Mouse (Mus musculus): ENCODE results near the gene Dcps. TPM values are rescaled to one million over a fixed set of nuclear protein-coding genes. Genes with fewer than 3 reads are reported as not detected.

Gene Dcps
- polyA plus RNA-seq, 1 experiment from 2014 or later: 85.1 TPM

GRCm38 (mm10) chr9:35198945-35199771 lies 23.3 kb upstream of the Dcps start:
- no peaks in the 10 kb centered on the region for H3K9me3 ChIP-seq
- H3K4me3 ChIP-seq: peak overlapping the region; percentile 71
- H3K4me2 ChIP-seq (replicated peaks): peak overlapping the region; percentile 77
- whole genome bisulfite sequencing: 27% methylated on average over 18 of the region's 18 CpGs
- H3K9ac ChIP-seq (replicated peaks): peak overlapping the region; percentile 72
- ATAC-seq (ENCODE audit: low FRiP score, low read depth): peak; percentile 81
- no peaks in the 10 kb centered on the region for H3K27me3 ChIP-seq
- peaks cover 17% of the 10 kb centered on the region for H3K4me1 ChIP-seq
- 0 out of 2 replicates have a peak overlapping the region, but pooled peaks have one; percentile 52 for H3K27ac ChIP-seq (replicated peaks)
- no peaks in the 10 kb centered on the region for H3K36me3 ChIP-seq

GRCm38 (mm10) chr9:35198351-35198750 lies 22.5 kb upstream of the Dcps start:
- WGBS: 79% methylated on average over 10 of the region's 10 CpGs
- Histone ChIP-seq H3K27me3 (no peaks in the 10 kb centered on the region), H3K9me3 (no peaks in the 10 kb centered on the region), H3K4me1 (peaks cover 17% of the 10 kb centered on the region), H3K27ac (replicated peaks) (no peak overlapping the region), H3K4me2 (replicated peaks) (no peak overlapping the region), H3K9ac (replicated peaks) (no peak overlapping the region), H3K36me3 (no peaks in the 10 kb centered on the region), H3K4me3 (no peak overlapping the region)
- ATAC-seq (ENCODE audit: low FRiP score, low read depth): no peak

GRCm38 (mm10) chr9:35197625-35198024 lies 21.8 kb upstream of the Dcps start:
- no peak overlapping the region for H3K4me2 ChIP-seq (replicated peaks)
- no peak for ATAC-seq (ENCODE audit: low FRiP score, low read depth)
- WGBS: 90% methylated on average over 3 of the region's 3 CpGs

GRCm38 (mm10) chr9:35194048-35194447 lies 18.2 kb upstream of the Dcps start:
- no peak overlapping the region for H3K4me2 ChIP-seq (replicated peaks)
- no peak for ATAC-seq (ENCODE audit: low FRiP score, low read depth)
- no peak overlapping the region for H3K27ac ChIP-seq (replicated peaks)
- peaks cover 5% of the 10 kb centered on the region; the same call in 1 of the 2 replicates for H3K36me3 ChIP-seq
- H3K27me3 ChIP-seq: no peaks in the 10 kb centered on the region
- no peak overlapping the region for H3K9ac ChIP-seq (replicated peaks)
- H3K4me3 ChIP-seq: no peak overlapping the region
- H3K4me1 ChIP-seq: peaks cover 4% of the 10 kb centered on the region; the same call in 1 of the 2 replicates
- H3K9me3 ChIP-seq: no peaks in the 10 kb centered on the region
- 96% methylated on average over 3 of the region's 3 CpGs for WGBS

More at GRCm38 (mm10) chr9:35197625-35198024, 21.8 kb upstream of the Dcps start:
- Histone ChIP-seq H3K4me3 (no peak overlapping the region), H3K27ac (replicated peaks) (no peak overlapping the region), H3K9me3 (no peaks in the 10 kb centered on the region), H3K4me1 (peaks cover 17% of the 10 kb centered on the region), H3K9ac (replicated peaks) (no peak overlapping the region), H3K27me3 (no peaks in the 10 kb centered on the region), H3K36me3 (no peaks in the 10 kb centered on the region)

- peaks cover 15% of the 10 kb centered on the region for H3K36me3 ChIP-seq
- no peaks in the 10 kb centered on the region for H3K4me1 ChIP-seq
- no peak overlapping the region for H3K4me3 ChIP-seq
- no peaks in the 10 kb centered on the region for H3K27me3 ChIP-seq
- H3K9ac ChIP-seq (replicated peaks): no peak overlapping the region
- H3K27ac ChIP-seq (replicated peaks): no peak overlapping the region
- 81% methylated on average over 11 of the region's 11 CpGs for WGBS
- no peaks in the 10 kb centered on the region for H3K9me3 ChIP-seq
- ATAC-seq (ENCODE audit: low FRiP score, low read depth): no peak
- no peak overlapping the region for H3K4me2 ChIP-seq (replicated peaks)
Measured at GRCm38 (mm10) chr9:35192983-35193542, 17.2 kb upstream of the Dcps start.

- ATAC-seq (ENCODE audit: low FRiP score, low read depth): no peak
- H3K36me3 ChIP-seq: peaks cover 28% of the 10 kb centered on the region
- H3K9ac ChIP-seq (replicated peaks): no peak overlapping the region
Measured at GRCm38 (mm10) chr9:35188700-35189099, 12.8 kb upstream of the Dcps start.

GRCm38 (mm10) chr9:35187351-35187903 lies 11.6 kb upstream of the Dcps start:
- ATAC-seq (ENCODE audit: low FRiP score, low read depth): no peak
- 89% methylated on average over 10 of the region's 10 CpGs for WGBS

More at GRCm38 (mm10) chr9:35188700-35189099, 12.8 kb upstream of the Dcps start:
- Histone ChIP-seq H3K4me1 (no peaks in the 10 kb centered on the region), H3K4me3 (no peak overlapping the region), H3K9me3 (no peaks in the 10 kb centered on the region), H3K4me2 (replicated peaks) (no peak overlapping the region), H3K27ac (replicated peaks) (no peak overlapping the region), H3K27me3 (no peaks in the 10 kb centered on the region)
- 78% methylated on average over 22 of the region's 22 CpGs for WGBS

GRCm38 (mm10) chr9:35186430-35186829 lies 10.6 kb upstream of the Dcps start:
- no peaks in the 10 kb centered on the region for H3K9me3 ChIP-seq
- ATAC-seq (ENCODE audit: low FRiP score, low read depth): no peak
- H3K27me3 ChIP-seq: no peaks in the 10 kb centered on the region
- H3K9ac ChIP-seq (replicated peaks): no peak overlapping the region
- peaks cover 28% of the 10 kb centered on the region for H3K36me3 ChIP-seq
- no peak overlapping the region for H3K4me2 ChIP-seq (replicated peaks)
- no peaks in the 10 kb centered on the region for H3K4me1 ChIP-seq
- H3K4me3 ChIP-seq: no peak overlapping the region
- H3K27ac ChIP-seq (replicated peaks): no peak overlapping the region
- WGBS: 91% methylated on average over 3 of the region's 4 CpGs

More at GRCm38 (mm10) chr9:35187351-35187903, 11.6 kb upstream of the Dcps start:
- Histone ChIP-seq H3K27ac (replicated peaks) (no peak overlapping the region), H3K36me3 (peaks cover 28% of the 10 kb centered on the region), H3K9me3 (no peaks in the 10 kb centered on the region), H3K9ac (replicated peaks) (no peak overlapping the region), H3K4me3 (no peak overlapping the region), H3K4me1 (no peaks in the 10 kb centered on the region), H3K27me3 (no peaks in the 10 kb centered on the region), H3K4me2 (replicated peaks) (no peak overlapping the region)

GRCm38 (mm10) chr9:35183359-35183758 lies 7.5 kb upstream of the Dcps start:
- Histone ChIP-seq H3K36me3 (peaks cover 16% of the 10 kb centered on the region), H3K4me3 (no peak overlapping the region), H3K27ac (replicated peaks) (no peak overlapping the region), H3K4me2 (replicated peaks) (no peak overlapping the region), H3K9ac (replicated peaks) (no peak overlapping the region), H3K9me3 (no peaks in the 10 kb centered on the region), H3K4me1 (no peaks in the 10 kb centered on the region), H3K27me3 (no peaks in the 10 kb centered on the region)
- 74% methylated on average over 5 of the region's 5 CpGs for WGBS
- no peak for ATAC-seq (ENCODE audit: low FRiP score, low read depth)

- H3K27me3 ChIP-seq: no peaks in the 10 kb centered on the region
- 80% methylated on average over 2 of the region's 2 CpGs for WGBS
- no peak overlapping the region for H3K9ac ChIP-seq (replicated peaks)
- H3K9me3 ChIP-seq: no peaks in the 10 kb centered on the region
- H3K4me3 ChIP-seq: no peak overlapping the region
- ATAC-seq (ENCODE audit: low FRiP score, low read depth): no peak
- peaks cover 11% of the 10 kb centered on the region for H3K36me3 ChIP-seq
- no peak overlapping the region for H3K27ac ChIP-seq (replicated peaks)
- no peak overlapping the region for H3K4me2 ChIP-seq (replicated peaks)
- no peaks in the 10 kb centered on the region for H3K4me1 ChIP-seq
Measured at GRCm38 (mm10) chr9:35182832-35183231, 7.0 kb upstream of the Dcps start.

- peak; percentile 47 for ATAC-seq (ENCODE audit: low FRiP score, low read depth)
- H3K9me3 ChIP-seq: no peaks in the 10 kb centered on the region
- H3K36me3 ChIP-seq: no peaks in the 10 kb centered on the region
- H3K27ac ChIP-seq (replicated peaks): no peak overlapping the region
- peaks cover 10% of the 10 kb centered on the region for H3K4me1 ChIP-seq
- peak overlapping the region; percentile 67 for H3K4me3 ChIP-seq
- peak overlapping the region; percentile 66; the same call in 1 of the 2 replicates for H3K9ac ChIP-seq (replicated peaks)
- no peaks in the 10 kb centered on the region for H3K27me3 ChIP-seq
- WGBS: 52% methylated on average over 14 of the region's 14 CpGs
- peak overlapping the region; percentile 68 for H3K4me2 ChIP-seq (replicated peaks)
Measured at GRCm38 (mm10) chr9:35176124-35176659, 331 bp upstream of the Dcps start.

- Histone ChIP-seq H3K4me2 (replicated peaks) (no peak overlapping the region), H3K27ac (replicated peaks) (no peak overlapping the region), H3K27me3 (no peaks in the 10 kb centered on the region), H3K9me3 (no peaks in the 10 kb centered on the region), H3K9ac (replicated peaks) (no peak overlapping the region), H3K4me3 (no peak overlapping the region), H3K4me1 (peaks cover 10% of the 10 kb centered on the region), H3K36me3 (peaks cover 13% of the 10 kb centered on the region)
- ATAC-seq (ENCODE audit: low FRiP score, low read depth): no peak
- 82% methylated on average over 1 of the region's 1 CpGs for WGBS
Measured at GRCm38 (mm10) chr9:35173331-35173730, 2.5 kb downstream of the Dcps start.

Data from midbrain, embryonic 12.5 days (tissue).